Mouse (Mus musculus) layer of hippocampus, adult 2 months (tissue): ENCODE measurements around the gene Myh3. TPM values are rescaled to one million over a fixed set of nuclear protein-coding genes. Genes with fewer than 3 reads are reported as not detected.

Experiments
- DNase-seq, 2 experiments: peaks; one replicate each; pipeline ENCODE4 v3.0.0; 2022; ENCODE audit warnings: low spot score in 2 of 2
- H3K27ac ChIP-seq: fragments of 200-600 bp; 2 replicates; pipeline ENCODE4 v1.8.1; 2022
- H3K4me3 ChIP-seq: fragments of 200-600 bp; 2 replicates; pipeline ENCODE4 v1.8.1; 2022; ENCODE audit warnings: mild to moderate bottlenecking
- CTCF ChIP-seq: fragments of 200-600 bp; conservative IDR thresholded peaks from 2 replicates; pipeline ENCODE4 v1.8.1; 2022; ENCODE audit warnings: antibody characterized with exemption, mild to moderate bottlenecking, moderate library complexity
- total RNA-seq, 2 experiments: library from RNA; stranded (reverse); gene quantifications; 2 replicates each; pipeline ENCODE4 v1.2.3; 2021

Gene Myh3
- total RNA-seq, 2 experiments from 2014 or later, result 0.67 to 0.91 TPM

- no peak overlapping the region for H3K27ac ChIP-seq
- DNase-seq, result no peak
- no peak for TF ChIP-seq CTCF
- no peak overlapping the region for H3K4me3 ChIP-seq
These were observed 36.8 kb downstream of the Myh3 start for GRCm38 (mm10) chr11:67114901-67115300.

GRCm38 (mm10) chr11:67116725-67117124 lies 38.6 kb downstream of the Myh3 start:
- no peak for DNase-seq
- TF ChIP-seq CTCF, result no peak
- Histone ChIP-seq H3K27ac (no peak overlapping the region), H3K4me3 (no peak overlapping the region)

DNA sequence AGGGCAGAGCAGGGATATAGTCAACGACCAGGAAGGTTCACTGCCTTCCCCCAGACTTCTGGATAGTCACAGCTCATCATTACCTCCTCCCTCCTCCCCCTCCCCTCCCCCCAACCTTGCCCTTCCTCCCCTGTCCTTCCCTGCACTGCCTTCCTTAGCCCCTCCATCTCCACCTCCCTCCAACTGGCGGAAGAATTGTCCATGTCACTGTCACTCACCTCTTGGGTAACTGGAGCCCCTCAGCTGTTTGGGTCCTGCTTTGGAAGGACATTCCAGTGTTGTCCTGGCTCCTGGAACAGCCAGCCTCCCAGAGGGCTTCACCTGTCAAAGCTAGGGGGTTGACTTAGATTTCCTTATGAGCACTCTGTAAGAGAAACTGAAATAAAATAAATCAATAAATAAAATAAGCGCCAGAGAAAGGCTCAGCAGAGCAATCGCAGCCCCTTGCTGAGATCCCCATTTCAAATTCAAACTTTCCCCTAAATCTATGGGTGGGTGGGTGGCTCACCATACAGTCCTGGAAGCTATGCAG lies 41.5 kb downstream of the Myh3 start:
- DNase-seq, result no peak
- H3K4me3 ChIP-seq, result no peak overlapping the region

DNA sequence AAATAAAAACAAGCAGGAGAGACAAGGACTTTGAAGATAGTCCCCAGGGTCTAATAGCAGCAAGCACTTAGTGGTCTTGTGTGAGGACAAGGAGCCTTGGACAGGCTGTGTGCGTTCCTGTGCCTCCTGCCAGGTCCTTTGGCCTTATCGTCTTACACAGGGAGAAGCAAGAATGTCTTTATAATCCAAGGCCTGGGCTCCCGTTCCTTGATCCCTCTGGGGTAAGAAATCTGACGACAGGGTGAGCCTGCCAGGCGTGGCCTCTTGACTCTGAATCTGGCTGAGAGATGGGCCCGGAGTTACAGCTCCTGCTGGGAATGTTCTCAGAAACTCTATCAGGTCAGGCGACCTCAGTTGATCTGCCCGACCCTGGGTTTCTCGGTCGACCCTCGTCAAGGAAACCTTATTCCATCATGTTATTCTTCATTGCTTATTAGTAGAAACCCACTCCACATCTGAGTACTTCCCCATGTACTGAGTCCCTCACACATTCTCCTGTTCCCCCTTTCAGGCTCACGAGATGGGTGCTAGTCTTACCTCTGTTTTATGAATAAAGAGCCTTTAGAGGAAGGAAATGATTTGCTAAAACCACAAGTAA lies 42.7 kb downstream of the Myh3 start:
- Histone ChIP-seq H3K27ac (no peak overlapping the region), H3K4me3 (no peak overlapping the region)
- no peak for TF ChIP-seq CTCF
- DNase-seq, result no peak

More for the DNA sequence above, 41.5 kb downstream of the Myh3 start:
- no peak for TF ChIP-seq CTCF
- H3K27ac ChIP-seq, result no peak overlapping the region

- no peak for TF ChIP-seq CTCF
These were observed 46.8 kb downstream of the Myh3 start for GRCm38 (mm10) chr11:67124943-67125342.

DNA sequence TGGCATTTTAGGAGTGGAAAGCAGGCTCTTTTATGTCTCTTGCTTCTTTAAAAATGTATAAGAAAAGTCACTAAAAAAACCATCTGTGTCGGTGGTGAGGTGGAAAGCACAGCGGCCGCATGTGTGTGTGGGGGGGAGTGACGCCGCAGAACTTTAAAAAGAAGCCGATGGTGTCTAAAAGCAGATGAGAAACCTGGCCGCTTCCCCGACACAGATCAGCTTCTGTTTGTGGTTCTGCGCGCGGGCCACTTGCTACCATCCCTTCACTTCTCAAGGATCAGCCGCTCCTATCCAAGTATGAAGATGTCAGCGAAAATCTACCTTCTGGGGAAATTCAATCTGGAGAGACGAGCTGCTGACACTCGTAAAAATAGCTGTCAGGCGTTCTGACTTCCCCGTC lies 47.3 kb downstream of the Myh3 start:
- Histone ChIP-seq H3K27ac (no peak overlapping the region), H3K4me3 (no peak overlapping the region)
- TF ChIP-seq CTCF, result no peak
- peak; percentile 8 to 25 for DNase-seq

More at GRCm38 (mm10) chr11:67124943-67125342, 46.8 kb downstream of the Myh3 start:
- no peak overlapping the region for H3K27ac ChIP-seq
- no peak overlapping the region for H3K4me3 ChIP-seq
- no peak for DNase-seq

DNA sequence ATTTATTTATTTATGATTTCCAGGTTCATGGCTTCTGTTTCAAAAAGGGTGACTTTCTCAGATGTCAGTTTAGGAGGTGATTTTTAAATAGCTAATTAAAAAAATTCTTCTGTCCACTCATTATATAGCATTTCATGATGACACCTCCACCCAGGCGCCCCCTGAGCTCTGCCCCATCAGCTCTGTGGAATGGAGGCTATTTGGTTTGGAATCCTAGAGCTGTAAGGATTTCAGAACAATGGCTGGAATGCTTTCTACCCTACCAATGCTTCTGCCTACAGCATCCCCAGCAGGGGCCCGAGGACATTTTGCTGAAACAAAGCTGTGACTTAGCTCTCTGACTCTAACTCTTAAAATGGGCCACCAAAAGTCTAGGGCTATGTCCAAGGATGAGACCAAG lies 55.4 kb downstream of the Myh3 start:
- TF ChIP-seq CTCF, result no peak
- no peak overlapping the region for H3K4me3 ChIP-seq

GRCm38 (mm10) chr11:67134654-67135053 lies 56.6 kb downstream of the Myh3 start:
- no peak overlapping the region for H3K27ac ChIP-seq
- TF ChIP-seq CTCF, result no peak
- no peak for DNase-seq
- no peak overlapping the region for H3K4me3 ChIP-seq

More for the DNA sequence above, 55.4 kb downstream of the Myh3 start:
- no peak overlapping the region for H3K27ac ChIP-seq
- DNase-seq, result no peak

GRCm38 (mm10) chr11:67135532-67135931 lies 57.4 kb downstream of the Myh3 start:
- TF ChIP-seq CTCF, result no peak
- no peak for DNase-seq
- Histone ChIP-seq H3K4me3 (no peak overlapping the region), H3K27ac (no peak overlapping the region)

DNA sequence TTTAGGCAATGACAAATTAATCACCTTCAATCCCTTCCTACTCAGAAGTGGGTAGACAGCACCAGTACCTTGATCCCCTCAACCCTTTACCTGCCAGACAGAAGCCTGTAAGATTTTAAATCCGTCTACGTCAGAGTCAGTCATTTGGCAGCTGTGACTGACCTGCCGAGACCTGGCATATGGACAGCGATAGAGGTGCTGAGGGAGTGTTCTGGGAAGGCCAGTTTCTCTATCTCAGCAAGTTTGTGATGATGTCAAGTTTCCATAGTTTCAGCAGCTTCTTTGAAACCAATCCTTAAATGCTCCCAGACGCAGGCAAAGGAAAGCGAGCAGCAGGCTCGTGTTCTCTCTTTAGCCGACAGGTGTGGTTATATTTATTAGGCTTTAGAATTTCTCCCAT lies 61.5 kb downstream of the Myh3 start:
- no peak for DNase-seq
- no peak overlapping the region for H3K4me3 ChIP-seq
- no peak for TF ChIP-seq CTCF
- no peak overlapping the region for H3K27ac ChIP-seq

GRCm38 (mm10) chr11:67140175-67140574 lies 62.1 kb downstream of the Myh3 start:
- DNase-seq, result no peak
- no peak overlapping the region for H3K27ac ChIP-seq
- TF ChIP-seq CTCF, result no peak
- no peak overlapping the region for H3K4me3 ChIP-seq

DNA sequence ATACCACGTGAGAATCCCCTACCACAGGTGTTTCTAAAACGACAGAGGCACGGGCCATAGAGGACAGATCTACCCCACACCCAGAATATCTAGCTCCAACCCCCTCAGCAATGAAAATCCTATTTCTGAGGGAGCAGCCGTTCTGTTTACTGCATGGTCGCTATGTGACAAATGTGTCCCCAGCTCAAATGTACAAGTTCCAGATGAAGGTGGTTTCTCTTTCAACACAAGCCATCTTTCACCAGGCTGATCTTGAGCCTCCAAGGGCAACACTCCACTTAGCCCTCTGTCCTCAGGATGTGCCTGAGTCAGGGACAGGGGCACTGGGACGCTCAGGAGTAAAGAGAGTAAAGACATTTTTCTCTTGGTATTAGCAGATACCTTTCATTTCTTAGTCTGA lies 62.9 kb downstream of the Myh3 start:
- H3K4me3 ChIP-seq, result no peak overlapping the region
- no peak for TF ChIP-seq CTCF
- DNase-seq, result no peak
- H3K27ac ChIP-seq, result no peak overlapping the region

DNA sequence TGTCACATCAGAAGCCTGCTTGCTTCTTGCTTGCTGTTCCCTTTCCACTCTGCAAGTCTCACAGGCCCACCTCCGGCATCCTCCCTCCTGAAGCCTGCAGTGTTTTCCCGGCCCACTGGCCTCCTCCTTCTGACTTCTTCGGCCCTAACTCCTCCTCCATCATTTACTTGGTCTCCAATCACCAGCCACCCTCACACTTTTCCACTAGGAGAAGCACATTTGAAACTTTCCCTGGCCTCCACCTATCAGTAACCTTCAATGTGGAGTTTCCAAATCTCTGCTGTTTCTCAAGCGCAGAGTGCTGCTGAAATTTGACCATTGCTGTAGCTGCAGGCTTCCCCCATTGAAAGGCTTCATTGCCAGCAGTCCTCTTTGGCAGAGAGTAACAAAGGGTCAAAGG lies 63.9 kb downstream of the Myh3 start:
- no peak overlapping the region for H3K4me3 ChIP-seq
- no peak overlapping the region for H3K27ac ChIP-seq
- DNase-seq, result no peak
- no peak for TF ChIP-seq CTCF

- no peak for TF ChIP-seq CTCF
- DNase-seq, result no peak
- Histone ChIP-seq H3K4me3 (no peak overlapping the region), H3K27ac (no peak overlapping the region)
These were observed 65.0 kb downstream of the Myh3 start for GRCm38 (mm10) chr11:67143065-67143464.
